Mouse (Mus musculus) small intestine, adult 2 months (tissue): ENCODE results near the gene Odf3l1.

Source experiments
- CTCF ChIP-seq: fragments of 200-500 bp; IDR thresholded peaks from 2 replicates; pipeline ENCODE4 v1.5.1; 2012; ENCODE audit warnings: low read depth, mild to moderate bottlenecking, control low read depth, inconsistent platforms, low read length, moderate library complexity, mixed read lengths; ENCODE audit not compliant: insufficient replicate concordance, insufficient read length; ENCODE audit errors: extremely low read depth
- POLR2A ChIP-seq: fragments of 200-500 bp; IDR thresholded peaks from 2 replicates; pipeline ENCODE4 v1.6.1; 2012; ENCODE audit warnings: low read depth, mild to moderate bottlenecking, control low read depth, inconsistent platforms, low read length, moderate library complexity

DNA sequence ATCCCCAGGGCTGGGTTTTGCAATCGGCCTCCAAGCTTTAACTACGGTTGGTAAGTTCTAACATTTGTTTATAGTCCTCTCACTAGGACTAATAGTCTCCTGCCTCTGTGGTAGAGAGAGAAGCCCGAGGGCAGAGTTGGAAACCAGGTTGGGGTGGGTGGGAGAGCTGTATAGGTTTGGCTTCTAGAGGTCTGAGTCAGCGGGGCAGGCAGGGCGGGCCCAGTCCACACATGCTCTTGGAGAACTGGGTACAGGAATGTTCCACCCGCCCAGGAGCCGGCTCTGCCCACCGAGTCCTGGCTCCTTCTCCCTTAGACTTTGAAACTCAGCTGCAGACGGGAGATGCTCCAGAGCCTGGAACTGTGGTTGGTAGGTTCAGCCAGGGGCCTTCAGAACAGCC is 49.5 kb upstream of the Odf3l1 start:
- TF ChIP-seq CTCF (no peak), POLR2A (no peak)
